Mouse (Mus musculus) NIH3T3 (cell line): ENCODE measurements around the gene Tango2.

Source experiments
- DNase-seq: peaks from one replicate; pipeline ENCODE4 v3.0.0-alpha.2; 2012; ENCODE audit warnings: low read depth

The Tango2 gene

GRCm38 (mm10) chr16:18253866-18254265 is 94.0 kb downstream of the Tango2 start:
- no peak for DNase-seq

- DNase-seq, result no peak
These were observed 95.2 kb downstream of the Tango2 start for GRCm38 (mm10) chr16:18252736-18253135.

- no peak for DNase-seq
These were observed 96.8 kb downstream of the Tango2 start for GRCm38 (mm10) chr16:18250828-18251790.
